Mouse (Mus musculus) lung, embryonic 16.5 days (tissue): ENCODE results near the gene D230025D16Rik. TPM values are rescaled to one million over a fixed set of nuclear protein-coding genes. Genes with fewer than 3 reads are reported as not detected.
A peak's percentile ranks its signal among the peaks of the same experiment; 100 is the strongest.

Experiments
- ATAC-seq: fragments of 200-750 bp; cut with Nextera tagmentation; 2 replicates; pipeline ENCODE4 v1.8.0; 2017; ENCODE audit warnings: low read depth, mild to moderate bottlenecking, moderate library complexity
- H3K27ac ChIP-seq: fragments of 300-500 bp; sonication (generic); 2 replicates; pipeline ENCODE4 v1.5.1; 2014; ENCODE audit warnings: mild to moderate bottlenecking, control low read depth, low read length
- H3K27me3 ChIP-seq: fragments of 300-500 bp; sonication (generic); 2 replicates; pipeline ENCODE4 v1.6.1; 2014; ENCODE audit warnings: low read depth, low read length, mixed read lengths; ENCODE audit not compliant: control insufficient read depth, insufficient read depth
- H3K36me3 ChIP-seq: fragments of 300-500 bp; sonication (generic); 2 replicates; pipeline ENCODE4 v1.6.1; 2014; ENCODE audit warnings: low read length; ENCODE audit not compliant: control insufficient read depth, insufficient read depth
- H3K4me1 ChIP-seq: fragments of 300-500 bp; sonication (generic); replicated peaks from 2 replicates; pipeline ENCODE4 v1.6.1; 2014; ENCODE audit warnings: low read length, mixed read lengths; ENCODE audit not compliant: control insufficient read depth, insufficient read depth
- H3K4me2 ChIP-seq: fragments of 300-500 bp; sonication (generic); 2 replicates; pipeline ENCODE4 v1.6.1; 2014; ENCODE audit warnings: low read depth, low read length, control low read depth
- H3K4me3 ChIP-seq: fragments of 300-500 bp; sonication (generic); 2 replicates; pipeline ENCODE4 v1.5.1; 2014; ENCODE audit warnings: mild to moderate bottlenecking, low read length, control low read depth
- H3K9ac ChIP-seq: fragments of 300-500 bp; sonication (generic); 2 replicates; pipeline ENCODE4 v1.6.1; 2014; ENCODE audit warnings: low read length, control low read depth
- H3K9me3 ChIP-seq: fragments of 300-500 bp; sonication (generic); 2 replicates; pipeline ENCODE4 v1.6.1; 2016; ENCODE audit warnings: low read length; ENCODE audit not compliant: control insufficient read depth
- WGBS: fragments of 180-500 bp; shearing (Covaris S2); extraction: QIAGEN DNeasy Blood & Tissue Kit; methylation state at CpG from one replicate; pipeline ENCODE4 v1.1.7; 2014; 5-methylcytosine and 5-hydroxymethylcytosine counted together
- polyA plus RNA-seq: library from polyadenylated mRNA; unstranded; fragments of >200 nt; fragmentation: Nextera tagmentation; extraction: Ambion mirVana; gene quantifications from 2 replicates; pipeline ENCODE4 v1.2.1, GENCODE M21; 2015

D230025D16Rik gene
- polyA plus RNA-seq, 1 experiment from 2014 or later, result 48.8 TPM

GRCm38 (mm10) chr8:105207675-105208273 is 17.2 kb upstream of the D230025D16Rik start:
- Histone ChIP-seq H3K36me3 (peaks cover 6% of the 10 kb centered on the region; the same call in 1 of the 2 replicates), H3K9me3 (no peaks in the 10 kb centered on the region)

GRCm38 (mm10) chr8:105209153-105210110 is 15.5 kb upstream of the D230025D16Rik start:
- WGBS, result 95% methylated on average over 1 of the region's 1 CpGs
- Histone ChIP-seq H3K9ac (no peak overlapping the region), H3K36me3 (peaks cover 1% of the 10 kb centered on the region; the same call in 1 of the 2 replicates), H3K4me2 (no peak overlapping the region), H3K9me3 (no peaks in the 10 kb centered on the region), H3K27me3 (no peaks in the 10 kb centered on the region), H3K4me3 (no peak overlapping the region), H3K4me1 (no peaks in the 10 kb centered on the region), H3K27ac (no peak overlapping the region)
- ATAC-seq, result no peak

More at GRCm38 (mm10) chr8:105207675-105208273, 17.2 kb upstream of the D230025D16Rik start:
- 89% methylated on average over 2 of the region's 2 CpGs for WGBS
- H3K27me3 ChIP-seq, result no peaks in the 10 kb centered on the region
- no peak overlapping the region for H3K27ac ChIP-seq
- H3K4me2 ChIP-seq, result no peak overlapping the region
- no peak overlapping the region for H3K4me3 ChIP-seq
- H3K4me1 ChIP-seq, result no peaks in the 10 kb centered on the region
- ATAC-seq, result no peak
- no peak overlapping the region for H3K9ac ChIP-seq

- H3K4me1 ChIP-seq, result no peaks in the 10 kb centered on the region
- H3K27me3 ChIP-seq, result no peaks in the 10 kb centered on the region
- no peaks in the 10 kb centered on the region for H3K9me3 ChIP-seq
- no peak overlapping the region for H3K4me3 ChIP-seq
- no peak overlapping the region for H3K27ac ChIP-seq
- H3K4me2 ChIP-seq, result no peak overlapping the region
- ATAC-seq, result no peak
- H3K9ac ChIP-seq, result no peak overlapping the region
- WGBS, result 83% methylated on average over 5 of the region's 5 CpGs
- peaks cover 6% of the 10 kb centered on the region; the same call in 1 of the 2 replicates for H3K36me3 ChIP-seq
Observed at GRCm38 (mm10) chr8:105214104-105214503, 10.8 kb upstream of the D230025D16Rik start.

GRCm38 (mm10) chr8:105217926-105218522 is 6.9 kb upstream of the D230025D16Rik start:
- Histone ChIP-seq H3K4me2 (no peak overlapping the region), H3K27me3 (no peaks in the 10 kb centered on the region), H3K27ac (no peak overlapping the region), H3K9me3 (no peaks in the 10 kb centered on the region), H3K9ac (no peak overlapping the region), H3K36me3 (peaks cover 6% of the 10 kb centered on the region; the same call in 1 of the 2 replicates), H3K4me3 (no peak overlapping the region), H3K4me1 (no peaks in the 10 kb centered on the region)
- ATAC-seq, result no peak
- WGBS, result 74% methylated on average over 5 of the region's 5 CpGs

- Histone ChIP-seq H3K9me3 (no peaks in the 10 kb centered on the region), H3K27me3 (no peaks in the 10 kb centered on the region), H3K4me1 (peaks cover 6% of the 10 kb centered on the region; the same call in 1 of the 2 replicates), H3K4me3 (no peak overlapping the region), H3K27ac (no peak overlapping the region), H3K4me2 (no peak overlapping the region), H3K9ac (no peak overlapping the region), H3K36me3 (no peaks in the 10 kb centered on the region)
- ATAC-seq, result no peak
- 75% methylated on average over 7 of the region's 7 CpGs for WGBS
Observed at GRCm38 (mm10) chr8:105223850-105224249, 1.1 kb upstream of the D230025D16Rik start.

- Histone ChIP-seq H3K27ac (peak overlapping the region; percentile 88), H3K27me3 (no peaks in the 10 kb centered on the region), H3K9ac (peak overlapping the region; percentile 75), H3K4me1 (peaks cover 6% of the 10 kb centered on the region; the same call in 1 of the 2 replicates), H3K9me3 (no peaks in the 10 kb centered on the region), H3K4me3 (peak overlapping the region; percentile 81), H3K4me2 (peak overlapping the region; percentile 58), H3K36me3 (no peaks in the 10 kb centered on the region)
- under 1% methylated on average over 27 of the region's 27 CpGs for WGBS
- ATAC-seq, result no peak
Observed at GRCm38 (mm10) chr8:105225272-105225593, 288 bp downstream of the D230025D16Rik start.

GRCm38 (mm10) chr8:105225917-105226316 is 972 bp downstream of the D230025D16Rik start:
- Histone ChIP-seq H3K27me3 (no peaks in the 10 kb centered on the region), H3K9ac (peak overlapping the region; percentile 75), H3K9me3 (no peaks in the 10 kb centered on the region), H3K4me1 (peaks cover 6% of the 10 kb centered on the region; the same call in 1 of the 2 replicates), H3K36me3 (no peaks in the 10 kb centered on the region), H3K4me2 (peak overlapping the region; percentile 58), H3K4me3 (peak overlapping the region; percentile 81), H3K27ac (peak overlapping the region; percentile 88)
- peak; percentile 55 for ATAC-seq
- 8% methylated on average over 6 of the region's 6 CpGs for WGBS

- no peaks in the 10 kb centered on the region for H3K9me3 ChIP-seq
- H3K4me3 ChIP-seq, result no peak overlapping the region
- H3K9ac ChIP-seq, result no peak overlapping the region
- no peaks in the 10 kb centered on the region for H3K4me1 ChIP-seq
- peaks cover 7% of the 10 kb centered on the region; the same call in 1 of the 2 replicates for H3K36me3 ChIP-seq
- 73% methylated on average over 12 of the region's 12 CpGs for WGBS
- H3K27me3 ChIP-seq, result no peaks in the 10 kb centered on the region
- H3K4me2 ChIP-seq, result no peak overlapping the region
- ATAC-seq, result no peak
- no peak overlapping the region for H3K27ac ChIP-seq
Observed at GRCm38 (mm10) chr8:105231503-105232320, 6.8 kb downstream of the D230025D16Rik start.
